Mouse (Mus musculus) ES-E14 (cell line): ENCODE measurements at regions not wholly inside any gene's neighbourhood (a gene's known extent, or its start where the extent isn't known, plus 50 kb on each side); places are given as distances from the start of the nearest gene placed in this dataset.

Source experiments
- DNase-seq: peaks from one replicate; pipeline ENCODE4 v3.0.0-alpha.2; 2013; ENCODE audit warnings: low read depth, low spot score
- H3K27ac ChIP-seq: 2 replicates; pipeline ENCODE4 v1.5.1; 2012; ENCODE audit warnings: low read depth, mild to moderate bottlenecking, low read length, moderate library complexity, mixed read lengths; ENCODE audit not compliant: poor library complexity, insufficient read depth, severe bottlenecking
- H3K36me3 ChIP-seq: 2 replicates; pipeline ENCODE4 v1.6.1; 2012; ENCODE audit warnings: mild to moderate bottlenecking, low read length, moderate library complexity, mixed read lengths; ENCODE audit not compliant: control insufficient read depth, poor library complexity, insufficient read depth, severe bottlenecking
- H3K4me1 ChIP-seq, 2 experiments: fragments of 150-350 bp in 1 of 2; sonication (generic) in 1 of 2; 2 replicates each; pipeline ENCODE4 v1.6.1; 2012; ENCODE audit warnings: low read length in 2 of 2, mild to moderate bottlenecking in 1 of 2, mixed read lengths in 1 of 2; ENCODE audit not compliant: control insufficient read depth in 2 of 2, insufficient read depth in 2 of 2, poor library complexity in 1 of 2
- H3K4me3 ChIP-seq, 2 experiments: fragments of 150-350 bp in 1 of 2; sonication (generic) in 1 of 2; 2 replicates each; pipeline ENCODE4 v1.5.1; 2012; ENCODE audit warnings: low read length in 2 of 2, low read depth in 1 of 2, mild to moderate bottlenecking in 1 of 2, mixed read lengths in 1 of 2; ENCODE audit not compliant: insufficient read depth in 1 of 2, poor library complexity in 1 of 2, severe bottlenecking in 1 of 2
- H3K9ac ChIP-seq: 2 replicates; pipeline ENCODE4 v1.6.1; 2012; ENCODE audit warnings: low read depth, mild to moderate bottlenecking, low read length, mixed read lengths; ENCODE audit not compliant: poor library complexity, insufficient read depth, severe bottlenecking
- H3K9me3 ChIP-seq: fragments of 150-350 bp; sonication (generic); 2 replicates; pipeline ENCODE4 v1.6.1; 2012; ENCODE audit warnings: low read depth, mild to moderate bottlenecking, low read length; ENCODE audit not compliant: control insufficient read depth, insufficient read depth
- CHD2 ChIP-seq: IDR thresholded peaks from 2 replicates; pipeline ENCODE4 v1.6.1; 2014; ENCODE audit warnings: mild to moderate bottlenecking, low read depth, low read length, inconsistent platforms
- HCFC1 ChIP-seq: IDR thresholded peaks from 2 replicates; pipeline ENCODE4 v1.6.1; 2012; ENCODE audit warnings: low read length, inconsistent platforms, borderline replicate concordance; ENCODE audit not compliant: insufficient read depth
- MAFK ChIP-seq: IDR thresholded peaks from 2 replicates; pipeline ENCODE4 v1.6.1; 2014; ENCODE audit warnings: mild to moderate bottlenecking, low read depth, low read length, inconsistent platforms; ENCODE audit not compliant: insufficient read depth
- ZC3H11A ChIP-seq: IDR thresholded peaks from 2 replicates; pipeline ENCODE4 v1.6.1; 2012; ENCODE audit warnings: low read depth, mild to moderate bottlenecking, inconsistent platforms, low read length, borderline replicate concordance
- ZNF384 ChIP-seq: IDR thresholded peaks from 2 replicates; pipeline ENCODE4 v1.6.1; 2012; ENCODE audit warnings: low read depth, low read length, inconsistent platforms
- in situ Hi-C, 2 experiments: fragments of 600-800 bp; cut with MboI; formaldehyde crosslinking; loops; one replicate each; pipeline ENCODE4 v1.15.1; 2025; ENCODE audit warnings: low sequenced_read_pairs in 2 of 2, inconsistent platforms in 1 of 2; ENCODE audit not compliant: unreplicated experiment in 2 of 2

GRCm38 (mm10) chr5:148754896-148755295, 174.2 kb downstream of the Katnal1 start:
- no peaks in the 10 kb centered on the region for H3K36me3 ChIP-seq
- TF ChIP-seq ZC3H11A, result no peak
- TF ChIP-seq CHD2, result no peak
- TF ChIP-seq HCFC1, result no peak
- TF ChIP-seq MAFK, result no peak
- TF ChIP-seq ZNF384, result no peak
- no peak overlapping the region for H3K4me3 ChIP-seq
- no peaks in the 10 kb centered on the region for H3K9me3 ChIP-seq
- DNase-seq, result no peak
- in situ Hi-C loops, result no loop called here
- H3K27ac ChIP-seq, result no peak overlapping the region
- peaks cover 0 to 10% of the 10 kb centered on the region in 2 experiments; a peak in 2 of 4 replicates for H3K4me1 ChIP-seq
- H3K9ac ChIP-seq, result no peak overlapping the region

- in situ Hi-C loops, result no loop called here
- Histone ChIP-seq H3K9me3 (no peaks in the 10 kb centered on the region), H3K36me3 (no peaks in the 10 kb centered on the region), H3K27ac (no peak overlapping the region), H3K9ac (no peak overlapping the region), H3K4me3 (no peak overlapping the region), H3K4me1 (peaks cover 0 to 11% of the 10 kb centered on the region in 2 experiments; a peak in 2 of 4 replicates)
- TF ChIP-seq ZNF384 (no peak), HCFC1 (no peak), MAFK (no peak), ZC3H11A (no peak), CHD2 (no peak)
- DNase-seq, result no peak
Observed at GRCm38 (mm10) chr5:148754363-148754762, 174.8 kb downstream of the Katnal1 start.

- DNase-seq, result no peak
- Histone ChIP-seq H3K27ac (no peak overlapping the region), H3K36me3 (no peaks in the 10 kb centered on the region), H3K9ac (no peak overlapping the region), H3K4me1 (peaks cover 0 to 13% of the 10 kb centered on the region in 2 experiments; a peak in 2 of 4 replicates), H3K9me3 (no peaks in the 10 kb centered on the region), H3K4me3 (no peak overlapping the region)
- in situ Hi-C loops, result no loop called here
- TF ChIP-seq ZNF384 (no peak), HCFC1 (no peak), CHD2 (no peak), ZC3H11A (no peak), MAFK (no peak)
Observed at GRCm38 (mm10) chr5:148753457-148753856, 175.7 kb downstream of the Katnal1 start.

- H3K9me3 ChIP-seq, result no peaks in the 10 kb centered on the region
- no peaks in the 10 kb centered on the region for H3K36me3 ChIP-seq
- DNase-seq, result no peak
- H3K4me3 ChIP-seq, result peak overlapping the region; percentile 13 to 68; a peak in 3 of 4 replicates
- TF ChIP-seq ZNF384 (no peak), CHD2 (no peak), MAFK (no peak), HCFC1 (no peak), ZC3H11A (no peak)
- H3K27ac ChIP-seq, result no peak overlapping the region
- no peak overlapping the region for H3K9ac ChIP-seq
- in situ Hi-C loops, result no loop called here
- H3K4me1 ChIP-seq, result peaks cover 0 to 13% of the 10 kb centered on the region in 2 experiments; a peak in 3 of 4 replicates
Observed at GRCm38 (mm10) chr5:148751980-148752379, 177.1 kb downstream of the Katnal1 start.

- H3K36me3 ChIP-seq, result no peaks in the 10 kb centered on the region
- TF ChIP-seq MAFK (no peak), CHD2 (no peak), ZC3H11A (no peak), HCFC1 (no peak), ZNF384 (no peak)
- DNase-seq, result no peak
- H3K4me1 ChIP-seq, result peaks cover 0 to 15% of the 10 kb centered on the region in 2 experiments
- H3K4me3 ChIP-seq, result peak overlapping the region in 1 of 2 experiments; percentile 24; a peak in 1 of 4 replicates
- no peaks in the 10 kb centered on the region for H3K9me3 ChIP-seq
- 0 out of 2 replicates have a peak overlapping the region, but pooled peaks have one; percentile 39 for H3K9ac ChIP-seq
- no peak overlapping the region for H3K27ac ChIP-seq
- in situ Hi-C loops, result no loop called here
Observed at GRCm38 (mm10) chr5:148750002-148750734, 179.0 kb downstream of the Katnal1 start.
